Mouse (Mus musculus) olfactory bulb, adult 2 months (tissue): Measurements from ENCODE around the gene Olfr414.

Experiments used
- CTCF ChIP-seq: fragments of 200-500 bp; IDR thresholded peaks from 2 replicates; pipeline ENCODE4 v1.5.1; 2012; ENCODE audit warnings: low read depth, mild to moderate bottlenecking, low read length, moderate library complexity; ENCODE audit not compliant: insufficient read depth
- POLR2A ChIP-seq: fragments of 200-500 bp; IDR thresholded peaks from 2 replicates; pipeline ENCODE4 v1.6.1; 2012; ENCODE audit warnings: mild to moderate bottlenecking, low read depth, low read length, moderate library complexity; ENCODE audit not compliant: insufficient read depth

GRCm38 (mm10) chr1:174423764-174424163 is at the start of gene Olfr414:
- no peak for TF ChIP-seq POLR2A
- TF ChIP-seq CTCF: no peak
